Mouse (Mus musculus): ENCODE data around the gene Fam13c. TPM values are rescaled to one million over a fixed set of nuclear protein-coding genes. Genes with fewer than 3 reads are reported as not detected.

Gene Fam13c
- polyA plus RNA-seq, 1 experiment = 15.0 TPM

- Histone ChIP-seq H3K36me3 (ENCODE audit: control insufficient read depth, insufficient read depth) (no peaks in the 10 kb centered on the region), H3K79me2 (ENCODE audit: control insufficient read depth, insufficient read depth) (no peaks in the 10 kb centered on the region), H3K4me2 (ENCODE audit: low read depth) (peak overlapping the region; percentile 34), H3ac (ENCODE audit: control insufficient read depth, insufficient read length) (no peak overlapping the region), H3K27me3 (ENCODE audit: control insufficient read depth, insufficient read depth, insufficient read length) (no peaks in the 10 kb centered on the region), H3K4me3 (no peak overlapping the region)
- TF ChIP-seq TCF3 (IDR thresholded peaks at IDR 0.05; ENCODE audit: insufficient read length, low read depth) (no peak), REST (IDR thresholded peaks at IDR 0.05; ENCODE audit: insufficient read depth, insufficient read length) (no peak), MYOD1 (IDR thresholded peaks at IDR 0.05; ENCODE audit: control insufficient read depth in 1 of 3, insufficient read length in 2 of 3, low read depth in 2 of 3) (no peak)
Observed at GRCm38 (mm10) chr10:70493891-70494290, 53.6 kb downstream of the Fam13c start.

- Histone ChIP-seq H3K4me2 (ENCODE audit: low read depth) (peak overlapping the region; percentile 34), H3K79me2 (ENCODE audit: control insufficient read depth, insufficient read depth) (no peaks in the 10 kb centered on the region), H3K36me3 (ENCODE audit: control insufficient read depth, insufficient read depth) (no peaks in the 10 kb centered on the region), H3K27me3 (ENCODE audit: control insufficient read depth, insufficient read depth, insufficient read length) (no peaks in the 10 kb centered on the region), H3K4me3 (no peak overlapping the region), H3ac (ENCODE audit: control insufficient read depth, insufficient read length) (no peak overlapping the region)
- TF ChIP-seq E2F4 (IDR thresholded peaks at IDR 0.05; ENCODE audit: insufficient read depth) (no peak), MYOD1 (IDR thresholded peaks at IDR 0.05; ENCODE audit: control insufficient read depth in 1 of 3, insufficient read length in 2 of 3, low read depth in 2 of 3) (no peak), USF1 (IDR thresholded peaks at IDR 0.05; ENCODE audit: low read depth) (no peak), POLR2A (IDR thresholded peaks at IDR 0.05; ENCODE audit: insufficient read length, low read depth) (no peak)
Observed at GRCm38 (mm10) chr10:70494441-70494840, 54.2 kb downstream of the Fam13c start.

- H3K79me2 ChIP-seq (ENCODE audit: control insufficient read depth, insufficient read depth) = no peaks in the 10 kb centered on the region
- no peak overlapping the region for H3K4me3 ChIP-seq
- TF ChIP-seq POLR2A (IDR thresholded peaks at IDR 0.05; ENCODE audit: insufficient read length, low read depth) (no peak), CEBPB (IDR thresholded peaks at IDR 0.05; ENCODE audit: insufficient read depth, poor library complexity, severe bottlenecking) (peak; percentile 57; the same call in 1 of the 2 replicates)
- H3ac ChIP-seq (ENCODE audit: control insufficient read depth, insufficient read length) = no peak overlapping the region
- H3K4me2 ChIP-seq (ENCODE audit: low read depth) = peak overlapping the region; percentile 34
- H3K27me3 ChIP-seq (ENCODE audit: control insufficient read depth, insufficient read depth, insufficient read length) = no peaks in the 10 kb centered on the region
- no peaks in the 10 kb centered on the region for H3K36me3 ChIP-seq (ENCODE audit: control insufficient read depth, insufficient read depth)
Observed at GRCm38 (mm10) chr10:70495106-70496104, 55.1 kb downstream of the Fam13c start.

- Histone ChIP-seq H3K79me2 (ENCODE audit: control insufficient read depth, insufficient read depth) (no peaks in the 10 kb centered on the region), H3K36me3 (ENCODE audit: control insufficient read depth, insufficient read depth) (no peaks in the 10 kb centered on the region), H3K4me2 (ENCODE audit: low read depth) (peak overlapping the region; percentile 14), H3K27me3 (ENCODE audit: control insufficient read depth, insufficient read depth, insufficient read length) (no peaks in the 10 kb centered on the region), H3K4me3 (no peak overlapping the region), H3ac (ENCODE audit: control insufficient read depth, insufficient read length) (no peak overlapping the region)
- TF ChIP-seq CEBPB (IDR thresholded peaks at IDR 0.05; ENCODE audit: insufficient read depth, poor library complexity, severe bottlenecking) (peak; percentile 99), E2F4 (IDR thresholded peaks at IDR 0.05; ENCODE audit: insufficient read depth) (no peak), MAX (IDR thresholded peaks at IDR 0.05; ENCODE audit: low read depth) (no peak), TCF12 (IDR thresholded peaks at IDR 0.05; ENCODE audit: insufficient read depth, poor library complexity, severe bottlenecking) (peak; percentile 97), MYOG (IDR thresholded peaks at IDR 0.05; ENCODE audit: control insufficient read depth in 1 of 3, insufficient read depth in 1 of 3, insufficient read length in 2 of 3, low read depth in 2 of 3) (peak; percentile 87 to 94 (median 87)), MYOD1 (IDR thresholded peaks at IDR 0.05; ENCODE audit: control insufficient read depth in 1 of 3, insufficient read length in 2 of 3, low read depth in 2 of 3) (peak; percentile 83 to 98 (median 97)), TCF3 (IDR thresholded peaks at IDR 0.05; ENCODE audit: insufficient read length, low read depth) (peak; percentile 98)
Observed at GRCm38 (mm10) chr10:70496938-70497337, 56.7 kb downstream of the Fam13c start.

- Histone ChIP-seq H3K4me2 (ENCODE audit: low read depth) (no peak overlapping the region), H3K27me3 (ENCODE audit: control insufficient read depth, insufficient read depth, insufficient read length) (no peaks in the 10 kb centered on the region), H3K79me2 (ENCODE audit: control insufficient read depth, insufficient read depth) (no peaks in the 10 kb centered on the region), H3K4me3 (no peak overlapping the region), H3ac (ENCODE audit: control insufficient read depth, insufficient read length) (no peak overlapping the region), H3K36me3 (ENCODE audit: control insufficient read depth, insufficient read depth) (no peaks in the 10 kb centered on the region)
- TF ChIP-seq MYOG (IDR thresholded peaks at IDR 0.05; ENCODE audit: control insufficient read depth in 1 of 3, insufficient read depth in 1 of 3, insufficient read length in 2 of 3, low read depth in 2 of 3) (no peak), E2F4 (IDR thresholded peaks at IDR 0.05; ENCODE audit: insufficient read depth) (no peak), TCF12 (IDR thresholded peaks at IDR 0.05; ENCODE audit: insufficient read depth, poor library complexity, severe bottlenecking) (no peak), POLR2A (IDR thresholded peaks at IDR 0.05; ENCODE audit: insufficient read length, low read depth) (no peak), CEBPB (IDR thresholded peaks at IDR 0.05; ENCODE audit: insufficient read depth, poor library complexity, severe bottlenecking) (no peak), MYOD1 (IDR thresholded peaks at IDR 0.05; ENCODE audit: control insufficient read depth in 1 of 3, insufficient read length in 2 of 3, low read depth in 2 of 3) (no peak), TCF3 (IDR thresholded peaks at IDR 0.05; ENCODE audit: insufficient read length, low read depth) (no peak), REST (IDR thresholded peaks at IDR 0.05; ENCODE audit: insufficient read depth, insufficient read length) (no peak), USF1 (IDR thresholded peaks at IDR 0.05; ENCODE audit: low read depth) (no peak), SRF (IDR thresholded peaks at IDR 0.05; ENCODE audit: control insufficient read depth, insufficient read length, low read depth) (no peak), MAX (IDR thresholded peaks at IDR 0.05; ENCODE audit: low read depth) (no peak), POLR2AphosphoS2 (IDR thresholded peaks at IDR 0.05; ENCODE audit: insufficient read length, low read depth) (no peak)
Observed at GRCm38 (mm10) chr10:70498328-70498727, 58.0 kb downstream of the Fam13c start.

Data from myocyte (in vitro differentiated cells).